Mouse (Mus musculus) intestine, postnatal 0 days (tissue): ENCODE results near the gene Aldh8a1. TPM values are rescaled to one million over a fixed set of nuclear protein-coding genes. Genes with fewer than 3 reads are reported as not detected.

ENCODE experiments used
- ATAC-seq: fragments of 200-750 bp; cut with Nextera tagmentation; 2 replicates; pipeline ENCODE4 v1.8.0; 2017; ENCODE audit warnings: mild to moderate bottlenecking, moderate TSS enrichment, moderate library complexity
- H3K27ac ChIP-seq: fragments of 300-500 bp; sonication (generic); 2 replicates; pipeline ENCODE4 v1.5.1; 2014; ENCODE audit warnings: mild to moderate bottlenecking, low read depth, low read length, moderate library complexity
- H3K27me3 ChIP-seq: fragments of 300-500 bp; sonication (generic); replicated peaks from 2 replicates; pipeline ENCODE4 v1.6.1; 2014; ENCODE audit warnings: low read length, mixed read lengths; ENCODE audit not compliant: control insufficient read depth, insufficient read depth
- H3K36me3 ChIP-seq: fragments of 300-500 bp; sonication (generic); 2 replicates; pipeline ENCODE4 v1.6.1; 2014; ENCODE audit warnings: mild to moderate bottlenecking, moderate library complexity; ENCODE audit not compliant: control insufficient read depth, insufficient read depth
- H3K4me1 ChIP-seq: fragments of 300-500 bp; sonication (generic); replicated peaks from 2 replicates; pipeline ENCODE4 v1.6.1; 2014; ENCODE audit warnings: antibody characterized with exemption, low read length, mixed read lengths; ENCODE audit not compliant: control insufficient read depth, insufficient read depth
- H3K4me2 ChIP-seq: fragments of 300-500 bp; sonication (generic); replicated peaks from 2 replicates; pipeline ENCODE4 v1.6.1; 2014; ENCODE audit warnings: low read depth, mild to moderate bottlenecking, moderate library complexity
- H3K4me3 ChIP-seq: fragments of 300-500 bp; sonication (generic); 2 replicates; pipeline ENCODE4 v1.5.1; 2014; ENCODE audit warnings: low read depth, low read length
- H3K9ac ChIP-seq: fragments of 300-500 bp; sonication (generic); 2 replicates; pipeline ENCODE4 v1.6.1; 2014; ENCODE audit warnings: mild to moderate bottlenecking, low read depth, low read length
- H3K9me3 ChIP-seq: fragments of 300-500 bp; sonication (generic); 2 replicates; pipeline ENCODE4 v1.6.1; 2016; ENCODE audit warnings: mixed run types; ENCODE audit not compliant: control insufficient read depth
- CTCF ChIP-seq: sonication (generic); IDR thresholded peaks from 2 replicates; pipeline ENCODE4 v1.5.1; 2016; ENCODE audit warnings: low read depth, mild to moderate bottlenecking, control low read depth, antibody characterized with exemption, moderate library complexity
- WGBS: fragments of 180-500 bp; shearing (Covaris S2); extraction: QIAGEN DNeasy Blood & Tissue Kit; methylation state at CpG from one replicate; pipeline ENCODE4 v1.1.7; 2014; 5-methylcytosine and 5-hydroxymethylcytosine counted together
- polyA plus RNA-seq: library from polyadenylated mRNA; unstranded; fragments of >200 nt; fragmentation: Nextera tagmentation; extraction: Ambion mirVana; gene quantifications from 2 replicates; pipeline ENCODE4 v1.2.1, GENCODE M21; 2015

The Aldh8a1 gene
- polyA plus RNA-seq, 1 experiment from 2014 or later, result not detected

- no peak overlapping the region for H3K27ac ChIP-seq
- no peak overlapping the region for H3K4me3 ChIP-seq
- H3K4me2 ChIP-seq, result no peak overlapping the region
- TF ChIP-seq CTCF, result no peak
- no peaks in the 10 kb centered on the region for H3K9me3 ChIP-seq
- H3K27me3 ChIP-seq, result no peaks in the 10 kb centered on the region
- no peak overlapping the region for H3K9ac ChIP-seq
- no peaks in the 10 kb centered on the region for H3K4me1 ChIP-seq
- H3K36me3 ChIP-seq, result peaks cover 43% of the 10 kb centered on the region
- no peak for ATAC-seq
- 84% methylated on average over 4 of the region's 4 CpGs for WGBS
Observed at GRCm38 (mm10) chr10:21365897-21366296, 11.2 kb upstream of the Aldh8a1 start.

- no peak for TF ChIP-seq CTCF
- H3K36me3 ChIP-seq, result peaks cover 43% of the 10 kb centered on the region
- H3K4me1 ChIP-seq, result no peaks in the 10 kb centered on the region
- H3K4me3 ChIP-seq, result no peak overlapping the region
- H3K4me2 ChIP-seq, result no peak overlapping the region
- H3K27me3 ChIP-seq, result no peaks in the 10 kb centered on the region
- ATAC-seq, result no peak
- WGBS, result 63% methylated on average over 3 of the region's 3 CpGs
- H3K9me3 ChIP-seq, result no peaks in the 10 kb centered on the region
- no peak overlapping the region for H3K9ac ChIP-seq
- H3K27ac ChIP-seq, result no peak overlapping the region
Observed at GRCm38 (mm10) chr10:21366471-21366870, 10.6 kb upstream of the Aldh8a1 start.

- no peaks in the 10 kb centered on the region for H3K4me1 ChIP-seq
- H3K9me3 ChIP-seq, result no peaks in the 10 kb centered on the region
- H3K4me3 ChIP-seq, result no peak overlapping the region
- ATAC-seq, result no peak
- no peaks in the 10 kb centered on the region for H3K27me3 ChIP-seq
- WGBS, result 96% methylated on average over 9 of the region's 9 CpGs
- TF ChIP-seq CTCF, result no peak
- no peak overlapping the region for H3K27ac ChIP-seq
- H3K4me2 ChIP-seq, result no peak overlapping the region
- peaks cover 37% of the 10 kb centered on the region for H3K36me3 ChIP-seq
- no peak overlapping the region for H3K9ac ChIP-seq
Observed at GRCm38 (mm10) chr10:21367481-21367880, 9.6 kb upstream of the Aldh8a1 start.

- WGBS, result 69% methylated on average over 2 of the region's 2 CpGs
- Histone ChIP-seq H3K4me3 (no peak overlapping the region), H3K9me3 (no peaks in the 10 kb centered on the region), H3K27me3 (no peaks in the 10 kb centered on the region), H3K4me2 (no peak overlapping the region), H3K4me1 (no peaks in the 10 kb centered on the region), H3K36me3 (peaks cover 30% of the 10 kb centered on the region), H3K9ac (no peak overlapping the region), H3K27ac (no peak overlapping the region)
- ATAC-seq, result no peak
- no peak for TF ChIP-seq CTCF
Observed at GRCm38 (mm10) chr10:21369586-21369985, 7.5 kb upstream of the Aldh8a1 start.

GRCm38 (mm10) chr10:21372271-21372670 is 4.8 kb upstream of the Aldh8a1 start:
- no peak overlapping the region for H3K4me3 ChIP-seq
- WGBS, result 93% methylated on average over 6 of the region's 6 CpGs
- H3K4me1 ChIP-seq, result no peaks in the 10 kb centered on the region
- peaks cover 20% of the 10 kb centered on the region for H3K36me3 ChIP-seq
- no peak overlapping the region for H3K4me2 ChIP-seq
- ATAC-seq, result no peak
- no peak for TF ChIP-seq CTCF
- H3K9ac ChIP-seq, result no peak overlapping the region
- no peak overlapping the region for H3K27ac ChIP-seq
- H3K9me3 ChIP-seq, result no peaks in the 10 kb centered on the region
- no peaks in the 10 kb centered on the region for H3K27me3 ChIP-seq

GRCm38 (mm10) chr10:21378196-21378944 is 1.3 kb downstream of the Aldh8a1 start:
- no peaks in the 10 kb centered on the region for H3K27me3 ChIP-seq
- H3K9me3 ChIP-seq, result no peaks in the 10 kb centered on the region
- H3K4me3 ChIP-seq, result no peak overlapping the region
- no peaks in the 10 kb centered on the region for H3K4me1 ChIP-seq
- H3K9ac ChIP-seq, result no peak overlapping the region
- no peak overlapping the region for H3K4me2 ChIP-seq
- 62% methylated on average over 9 of the region's 9 CpGs for WGBS
- peak; percentile 74 for TF ChIP-seq CTCF
- no peaks in the 10 kb centered on the region for H3K36me3 ChIP-seq
- ATAC-seq, result no peak
- H3K27ac ChIP-seq, result no peak overlapping the region

- H3K27ac ChIP-seq, result no peak overlapping the region
- H3K36me3 ChIP-seq, result no peaks in the 10 kb centered on the region
- no peak overlapping the region for H3K4me3 ChIP-seq
- H3K4me2 ChIP-seq, result no peak overlapping the region
- 0 out of 2 replicates have a peak, but pooled peaks have one; percentile 43 for ATAC-seq
- H3K9me3 ChIP-seq, result no peaks in the 10 kb centered on the region
- TF ChIP-seq CTCF, result peak; percentile 97
- H3K4me1 ChIP-seq, result no peaks in the 10 kb centered on the region
- 8% methylated on average over 6 of the region's 6 CpGs for WGBS
- no peaks in the 10 kb centered on the region for H3K27me3 ChIP-seq
- H3K9ac ChIP-seq, result no peak overlapping the region
Observed at GRCm38 (mm10) chr10:21382914-21383313, 5.8 kb downstream of the Aldh8a1 start.
